Mouse (Mus musculus) myocyte (in vitro differentiated cells): ENCODE data around the gene Epn1. TPM values are rescaled to one million over a fixed set of nuclear protein-coding genes. Genes with fewer than 3 reads are reported as not detected.

Experiments used
- H3K27me3 ChIP-seq: one replicate; pipeline ENCODE4 v1.6.1; 2011; ENCODE audit not compliant: control insufficient read depth, insufficient read depth, insufficient read length
- H3K36me3 ChIP-seq: one replicate; pipeline ENCODE4 v1.6.1; 2011; ENCODE audit not compliant: control insufficient read depth, insufficient read depth
- H3K4me2 ChIP-seq: one replicate; pipeline ENCODE4 v1.6.1; 2011; ENCODE audit warnings: low read depth, control low read depth
- H3K4me3 ChIP-seq: one replicate; pipeline ENCODE4 v1.5.1; 2011; ENCODE audit warnings: mild to moderate bottlenecking, control low read depth, moderate library complexity
- H3K79me2 ChIP-seq: one replicate; pipeline ENCODE4 v1.6.1; 2011; ENCODE audit not compliant: control insufficient read depth, insufficient read depth
- H3ac ChIP-seq: one replicate; pipeline ENCODE4 v1.6.1; 2011; ENCODE audit not compliant: control insufficient read depth, insufficient read length
- CEBPB ChIP-seq: IDR thresholded peaks from 2 replicates; pipeline ENCODE4 v1.6.1; 2011; ENCODE audit warnings: mild to moderate bottlenecking, moderate library complexity; ENCODE audit not compliant: poor library complexity, insufficient read depth, severe bottlenecking
- E2F4 ChIP-seq: IDR thresholded peaks from one replicate; pipeline ENCODE4 v1.6.1; 2011; ENCODE audit warnings: mild to moderate bottlenecking, control low read depth, moderate library complexity; ENCODE audit not compliant: insufficient read depth
- MAX ChIP-seq: IDR thresholded peaks from one replicate; pipeline ENCODE4 v1.6.1; 2011; ENCODE audit warnings: low read depth, mild to moderate bottlenecking, control low read depth
- MYOD1 ChIP-seq, 3 experiments: IDR thresholded peaks; one replicate each; pipeline ENCODE4 v1.6.1; 2011; ENCODE audit warnings: control low read depth in 2 of 3, low read depth in 2 of 3, mild to moderate bottlenecking in 2 of 3, moderate library complexity in 1 of 3; ENCODE audit not compliant: insufficient read length in 2 of 3, control insufficient read depth in 1 of 3
- MYOG ChIP-seq, 3 experiments: IDR thresholded peaks; one replicate each; pipeline ENCODE4 v1.6.1; 2011; ENCODE audit warnings: control low read depth in 2 of 3, low read depth in 2 of 3, mild to moderate bottlenecking in 2 of 3; ENCODE audit not compliant: insufficient read length in 2 of 3, control insufficient read depth in 1 of 3, insufficient read depth in 1 of 3
- POLR2A ChIP-seq: IDR thresholded peaks from one replicate; pipeline ENCODE4 v1.6.1; 2011; ENCODE audit warnings: low read depth, mild to moderate bottlenecking, control low read depth, moderate library complexity; ENCODE audit not compliant: insufficient read length
- POLR2AphosphoS2 ChIP-seq: IDR thresholded peaks from one replicate; pipeline ENCODE4 v1.6.1; 2011; ENCODE audit warnings: low read depth, control low read depth; ENCODE audit not compliant: insufficient read length
- REST ChIP-seq: IDR thresholded peaks from one replicate; pipeline ENCODE4 v1.6.1; 2011; ENCODE audit warnings: mild to moderate bottlenecking, control low read depth, moderate library complexity; ENCODE audit not compliant: insufficient read depth, insufficient read length
- SRF ChIP-seq: IDR thresholded peaks from one replicate; pipeline ENCODE4 v1.6.1; 2011; ENCODE audit warnings: low read depth; ENCODE audit not compliant: control insufficient read depth, insufficient read length
- TCF12 ChIP-seq: IDR thresholded peaks from one replicate; pipeline ENCODE4 v1.6.1; 2011; ENCODE audit warnings: mild to moderate bottlenecking, control low read depth; ENCODE audit not compliant: poor library complexity, insufficient read depth, severe bottlenecking
- TCF3 ChIP-seq: IDR thresholded peaks from one replicate; pipeline ENCODE4 v1.6.1; 2011; ENCODE audit warnings: low read depth, control low read depth; ENCODE audit not compliant: insufficient read length
- USF1 ChIP-seq: IDR thresholded peaks from one replicate; pipeline ENCODE4 v1.6.1; 2011; ENCODE audit warnings: low read depth, mild to moderate bottlenecking, control low read depth, moderate library complexity
- polyA plus RNA-seq: library from polyadenylated mRNA; unstranded; fragments of >200 nt; fragmentation: generic; extraction: Trizol; gene quantifications from one replicate; pipeline ENCODE4 v1.2.1, GENCODE M21; 2012; ENCODE audit warnings: missing spikeins

The Epn1 gene
- polyA plus RNA-seq, 1 experiment: 118 TPM

GRCm38 (mm10) chr7:5092831-5093510 is 12.9 kb downstream of the Epn1 start:
- Histone ChIP-seq H3K4me3 (no peak overlapping the region), H3K27me3 (no peaks in the 10 kb centered on the region), H3K36me3 (peaks cover 17% of the 10 kb centered on the region), H3K4me2 (no peak overlapping the region), H3ac (no peak overlapping the region), H3K79me2 (peaks cover 27% of the 10 kb centered on the region)
- TF ChIP-seq REST: no peak
- TF ChIP-seq MYOD1 (IDR thresholded peaks at IDR 0.05; ENCODE audit: control insufficient read depth in 1 of 3, insufficient read length in 2 of 3, low read depth in 2 of 3): no peak
- TF ChIP-seq TCF12: no peak
- peak; percentile 15 for TF ChIP-seq POLR2AphosphoS2
- TF ChIP-seq SRF: no peak
- TF ChIP-seq E2F4: no peak

DNA sequence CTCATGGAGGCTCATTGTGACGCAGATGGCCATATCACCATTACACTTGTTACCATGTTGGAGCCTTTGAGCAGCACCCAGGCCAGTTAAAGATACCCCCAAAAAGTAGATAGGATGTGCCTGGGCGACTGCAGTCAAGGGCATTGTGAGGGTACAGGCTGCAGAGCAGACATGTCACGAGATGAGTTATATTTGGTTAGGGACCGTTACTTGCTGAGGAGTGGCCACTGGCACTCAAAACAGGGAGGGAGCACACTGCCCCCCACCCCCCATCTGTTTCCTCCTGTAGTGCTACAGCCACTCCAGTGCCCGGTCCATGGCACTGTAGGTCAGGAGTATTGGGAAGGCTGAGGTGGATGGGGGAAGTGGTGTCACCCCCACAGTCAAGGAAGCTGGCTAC is 18.7 kb downstream of the Epn1 start:
- Histone ChIP-seq H3K4me2 (no peak overlapping the region), H3K36me3 (no peaks in the 10 kb centered on the region), H3K27me3 (no peaks in the 10 kb centered on the region), H3ac (no peak overlapping the region), H3K4me3 (no peak overlapping the region), H3K79me2 (no peaks in the 10 kb centered on the region)
- TF ChIP-seq POLR2A (no peak), MYOG (IDR thresholded peaks at IDR 0.05; ENCODE audit: control insufficient read depth in 1 of 3, insufficient read depth in 1 of 3, insufficient read length in 2 of 3, low read depth in 2 of 3) (no peak), MAX (no peak), TCF12 (no peak), POLR2AphosphoS2 (no peak), SRF (no peak), TCF3 (no peak), E2F4 (no peak), USF1 (no peak), REST (no peak), CEBPB (no peak), MYOD1 (IDR thresholded peaks at IDR 0.05; ENCODE audit: control insufficient read depth in 1 of 3, insufficient read length in 2 of 3, low read depth in 2 of 3) (no peak)

GRCm38 (mm10) chr7:5099796-5100195 is 19.8 kb downstream of the Epn1 start:
- no peaks in the 10 kb centered on the region for H3K36me3 ChIP-seq
- TF ChIP-seq TCF3 (no peak), TCF12 (no peak), SRF (no peak), CEBPB (no peak), MYOD1 (IDR thresholded peaks at IDR 0.05; ENCODE audit: control insufficient read depth in 1 of 3, insufficient read length in 2 of 3, low read depth in 2 of 3) (no peak), REST (no peak), POLR2AphosphoS2 (no peak), MYOG (IDR thresholded peaks at IDR 0.05; ENCODE audit: control insufficient read depth in 1 of 3, insufficient read depth in 1 of 3, insufficient read length in 2 of 3, low read depth in 2 of 3) (no peak)
- no peak overlapping the region for H3ac ChIP-seq
- no peaks in the 10 kb centered on the region for H3K27me3 ChIP-seq
- H3K4me3 ChIP-seq: no peak overlapping the region
- H3K79me2 ChIP-seq: no peaks in the 10 kb centered on the region
- H3K4me2 ChIP-seq: no peak overlapping the region

DNA sequence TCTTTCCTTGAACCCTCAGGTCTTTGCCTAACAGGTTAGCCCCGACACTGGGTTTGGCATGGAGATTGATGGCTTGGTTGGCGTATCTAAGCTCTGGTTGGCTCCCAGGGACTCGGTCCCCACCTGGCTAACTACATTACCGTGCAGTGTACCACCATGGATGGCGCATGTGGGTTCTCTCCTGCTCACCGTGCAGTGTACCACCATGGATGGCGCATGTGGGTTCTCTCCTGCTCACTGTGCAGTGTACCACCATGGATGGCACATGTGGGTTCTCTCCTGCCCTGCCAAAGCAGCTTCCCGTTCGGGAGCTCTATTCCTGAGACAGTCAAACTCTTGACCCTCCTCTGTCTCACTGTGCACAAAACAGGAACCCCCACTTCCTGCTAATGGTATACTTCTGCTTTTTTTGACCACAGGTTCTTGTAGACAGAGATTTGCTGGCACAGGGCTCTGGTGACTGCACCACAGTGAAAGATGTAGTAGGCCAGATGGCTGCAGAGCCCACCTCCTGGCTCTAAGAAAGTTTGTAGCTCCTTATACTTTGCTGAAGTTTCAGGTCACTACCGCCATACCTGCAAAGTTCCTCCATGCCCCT is 21.1 kb downstream of the Epn1 start:
- H3K36me3 ChIP-seq: no peaks in the 10 kb centered on the region
- no peak overlapping the region for H3K4me2 ChIP-seq
- no peaks in the 10 kb centered on the region for H3K27me3 ChIP-seq
- TF ChIP-seq TCF3 (no peak), POLR2AphosphoS2 (peak; percentile 58)
- no peak overlapping the region for H3K4me3 ChIP-seq
- H3ac ChIP-seq: no peak overlapping the region
- no peaks in the 10 kb centered on the region for H3K79me2 ChIP-seq

- TF ChIP-seq POLR2A (no peak), MYOD1 (IDR thresholded peaks at IDR 0.05; ENCODE audit: control insufficient read depth in 1 of 3, insufficient read length in 2 of 3, low read depth in 2 of 3) (no peak), MYOG (IDR thresholded peaks at IDR 0.05; ENCODE audit: control insufficient read depth in 1 of 3, insufficient read depth in 1 of 3, insufficient read length in 2 of 3, low read depth in 2 of 3) (no peak), USF1 (no peak), MAX (no peak), REST (no peak), SRF (no peak), TCF3 (no peak), E2F4 (no peak), CEBPB (no peak), TCF12 (no peak), POLR2AphosphoS2 (no peak)
- H3K36me3 ChIP-seq: no peaks in the 10 kb centered on the region
- no peak overlapping the region for H3K4me3 ChIP-seq
- no peaks in the 10 kb centered on the region for H3K79me2 ChIP-seq
- no peaks in the 10 kb centered on the region for H3K27me3 ChIP-seq
- no peak overlapping the region for H3ac ChIP-seq
- no peak overlapping the region for H3K4me2 ChIP-seq
Measured at GRCm38 (mm10) chr7:5102564-5102963, 22.5 kb downstream of the Epn1 start.
